Mouse (Mus musculus) heart, embryonic 11.5 days (tissue): ENCODE measurements around the gene Cdc7. TPM values are rescaled to one million over a fixed set of nuclear protein-coding genes. Genes with fewer than 3 reads are reported as not detected.

ENCODE experiments used
- polyA plus RNA-seq: library from polyadenylated mRNA; unstranded; fragments of >200 nt; fragmentation: Nextera tagmentation; extraction: Ambion mirVana; gene quantifications from 2 replicates; pipeline ENCODE4 v1.2.1, GENCODE M21; 2014

Gene Cdc7
- polyA plus RNA-seq, 1 experiment from 2014 or later = 36.1 TPM

Other genes with a start within 250 kb of the Cdc7 start
- 1.2 and 1.6 TPM in 2 replicates for gene Hfm1, start 38.0 kb upstream of the Cdc7 start, polyA plus RNA-seq